Mouse (Mus musculus): ENCODE results near the gene Tbxas1. TPM values are rescaled to one million over a fixed set of nuclear protein-coding genes. Genes with fewer than 3 reads are reported as not detected.
A peak's percentile ranks its signal among the peaks of the same experiment; 100 is the strongest.

Tbxas1 gene
- total RNA-seq, 2 experiments from 2014 or later, result 0.67 to 0.72 TPM

GRCm38 (mm10) chr6:38923870-38924817 is 48.9 kb downstream of the Tbxas1 start:
- DNase-seq, result no peak

- DNase-seq, result no peak
Measured at GRCm38 (mm10) chr6:38925719-38926118, 50.5 kb downstream of the Tbxas1 start.

GRCm38 (mm10) chr6:38926135-38926962 is 51.1 kb downstream of the Tbxas1 start:
- no peak for DNase-seq

- DNase-seq, result no peak
Measured at GRCm38 (mm10) chr6:38926963-38927361, 51.8 kb downstream of the Tbxas1 start.

GRCm38 (mm10) chr6:38928489-38928888 is 53.3 kb downstream of the Tbxas1 start:
- DNase-seq, result no peak

GRCm38 (mm10) chr6:38936009-38936408 is 60.8 kb downstream of the Tbxas1 start:
- no peak for DNase-seq

GRCm38 (mm10) chr6:38938421-38938820 is 63.2 kb downstream of the Tbxas1 start:
- DNase-seq, result no peak

- DNase-seq, result no peak
Measured at GRCm38 (mm10) chr6:38939096-38939495, 63.9 kb downstream of the Tbxas1 start.

GRCm38 (mm10) chr6:38941016-38941415 is 65.8 kb downstream of the Tbxas1 start:
- no peak for DNase-seq

- no peak for DNase-seq
Measured at GRCm38 (mm10) chr6:38942771-38943170, 67.6 kb downstream of the Tbxas1 start.

- DNase-seq, result no peak
Measured at GRCm38 (mm10) chr6:38944392-38944791, 69.2 kb downstream of the Tbxas1 start.

GRCm38 (mm10) chr6:38944826-38945225 is 69.6 kb downstream of the Tbxas1 start:
- DNase-seq, result no peak

GRCm38 (mm10) chr6:38945681-38946080 is 70.5 kb downstream of the Tbxas1 start:
- DNase-seq, result no peak

- no peak for DNase-seq
Measured at GRCm38 (mm10) chr6:38947282-38947681, 72.1 kb downstream of the Tbxas1 start.

- no peak for DNase-seq
Measured at GRCm38 (mm10) chr6:38949683-38950161, 74.5 kb downstream of the Tbxas1 start.

- no peak for DNase-seq
Measured at GRCm38 (mm10) chr6:38950341-38950740, 75.1 kb downstream of the Tbxas1 start.

GRCm38 (mm10) chr6:38950838-38951237 is 75.6 kb downstream of the Tbxas1 start:
- DNase-seq, result no peak

- DNase-seq, result no peak
Measured at GRCm38 (mm10) chr6:38956641-38957040, 81.4 kb downstream of the Tbxas1 start.

GRCm38 (mm10) chr6:38957246-38957645 is 82.0 kb downstream of the Tbxas1 start:
- no peak for DNase-seq

GRCm38 (mm10) chr6:38959502-38959901 is 84.3 kb downstream of the Tbxas1 start:
- DNase-seq, result no peak

- no peak for DNase-seq
Measured at GRCm38 (mm10) chr6:38960367-38960766, 85.2 kb downstream of the Tbxas1 start.

GRCm38 (mm10) chr6:38960791-38961426 is 85.7 kb downstream of the Tbxas1 start:
- peak; percentile 26 for DNase-seq

Data from gastrocnemius, postnatal 25 days (tissue).